Mouse (Mus musculus) cerebellum, adult (tissue): ENCODE measurements around the gene Kbtbd13.

Experiments
- ATAC-seq: cut with Nextera tagmentation; 2 replicates; pipeline ENCODE4 v1.9.2; 2017; ENCODE audit warnings: mild to moderate bottlenecking, moderate library complexity, mixed read lengths; ENCODE audit not compliant: insufficient number of reproducible peaks, low FRiP score, low TSS enrichment

Gene Kbtbd13

DNA sequence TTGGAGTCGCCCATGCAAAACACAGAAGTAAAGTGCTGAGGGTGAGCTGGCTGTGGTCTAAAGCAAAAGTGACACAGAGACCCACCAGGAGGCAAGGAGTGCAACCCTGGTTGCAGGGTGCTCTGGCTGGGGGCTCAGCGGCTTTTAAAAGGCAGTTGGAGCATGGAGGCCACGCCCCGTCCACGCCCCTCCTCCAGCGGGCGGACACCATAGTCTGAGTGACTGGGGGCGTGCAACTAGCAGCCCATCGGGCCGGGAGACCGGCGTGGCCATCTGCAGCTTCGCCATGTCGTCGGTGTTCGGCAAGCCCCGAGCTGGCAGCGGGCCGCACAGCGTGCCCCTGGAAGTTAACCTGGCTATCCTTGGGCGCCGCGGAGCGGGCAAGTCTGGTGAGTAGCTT lies 6.8 kb upstream of the Kbtbd13 start, which contains the start of gene Rasl12:
TSS of gene Rasl12 (plus strand) at position 228 of the 400 bp plus-strand sequence.
- ATAC-seq: no peak

DNA sequence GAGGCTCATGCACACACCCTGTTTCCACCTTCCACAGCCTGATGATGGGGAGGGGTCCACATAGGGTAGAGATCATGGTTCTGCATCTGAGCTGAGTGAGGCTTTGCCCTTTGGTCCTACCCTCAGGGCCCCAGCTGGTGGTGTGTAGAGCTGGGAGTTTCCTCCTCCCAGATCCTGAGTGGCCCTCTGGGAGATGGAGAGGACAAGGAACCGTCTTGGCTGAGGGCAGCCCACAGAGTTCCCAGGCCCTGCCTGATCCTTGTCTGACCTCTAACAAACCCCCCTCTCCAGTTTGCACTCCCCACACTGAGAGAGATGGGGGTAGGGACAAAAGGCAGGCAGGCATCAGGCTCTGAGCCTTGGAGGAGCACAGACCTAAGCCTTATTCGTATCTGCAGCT lies 2.9 kb upstream of the Kbtbd13 start:
- ATAC-seq: no peak

DNA sequence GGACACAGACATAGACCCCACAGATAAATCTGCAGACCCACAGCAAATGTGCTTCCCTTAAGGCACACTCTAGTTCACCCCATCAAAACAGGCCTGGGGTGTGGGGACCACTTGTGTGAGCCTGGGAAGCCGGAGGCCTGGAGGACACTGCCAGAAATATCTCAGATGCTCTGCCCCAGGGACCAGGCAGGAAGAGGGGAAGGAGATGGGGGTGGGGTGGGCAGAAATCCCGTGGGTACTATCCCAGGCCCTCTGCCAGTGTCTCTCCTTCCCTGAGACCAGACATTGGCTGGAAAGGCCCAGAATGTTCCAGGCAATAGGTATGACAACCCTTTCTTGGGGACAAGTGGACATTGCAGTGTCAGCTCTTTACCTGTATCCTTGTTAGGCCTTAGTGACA lies 2.2 kb upstream of the Kbtbd13 start:
- ATAC-seq: no peak

DNA sequence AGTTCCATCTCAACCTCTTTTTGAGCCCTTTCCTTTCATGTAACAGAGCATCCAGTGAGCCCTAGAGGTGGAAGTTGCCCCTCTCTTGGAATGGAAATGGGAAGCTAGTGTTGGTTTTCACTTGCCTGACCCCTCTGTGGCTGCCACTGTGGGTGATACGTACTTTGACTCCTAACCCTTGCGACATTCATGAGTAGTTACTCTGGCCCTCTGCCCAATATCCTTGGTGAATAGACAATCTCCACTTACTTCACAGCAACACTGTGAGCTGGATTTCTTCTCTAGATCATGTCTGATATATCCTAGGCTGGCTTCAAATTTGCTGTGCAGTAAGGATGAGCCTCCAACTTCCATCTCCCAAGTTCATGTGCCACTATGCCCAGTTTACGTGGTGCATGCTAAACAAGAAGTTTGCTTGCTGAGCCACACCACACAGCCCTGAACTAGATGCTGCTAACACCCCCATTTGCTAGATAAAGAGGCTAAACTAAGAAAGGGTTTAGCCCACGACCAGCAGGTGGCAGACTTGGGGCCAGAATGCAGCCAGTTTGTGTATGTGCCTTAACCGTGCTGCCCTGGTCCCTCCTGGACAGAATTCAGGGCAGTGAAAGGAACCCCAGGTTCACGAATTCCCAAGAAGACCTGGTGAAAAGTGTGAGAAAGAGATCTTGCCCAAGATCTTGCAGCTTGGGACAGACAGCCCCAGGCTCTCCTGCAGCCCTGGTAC lies 1.3 kb upstream of the Kbtbd13 start:
- no peak for ATAC-seq

DNA sequence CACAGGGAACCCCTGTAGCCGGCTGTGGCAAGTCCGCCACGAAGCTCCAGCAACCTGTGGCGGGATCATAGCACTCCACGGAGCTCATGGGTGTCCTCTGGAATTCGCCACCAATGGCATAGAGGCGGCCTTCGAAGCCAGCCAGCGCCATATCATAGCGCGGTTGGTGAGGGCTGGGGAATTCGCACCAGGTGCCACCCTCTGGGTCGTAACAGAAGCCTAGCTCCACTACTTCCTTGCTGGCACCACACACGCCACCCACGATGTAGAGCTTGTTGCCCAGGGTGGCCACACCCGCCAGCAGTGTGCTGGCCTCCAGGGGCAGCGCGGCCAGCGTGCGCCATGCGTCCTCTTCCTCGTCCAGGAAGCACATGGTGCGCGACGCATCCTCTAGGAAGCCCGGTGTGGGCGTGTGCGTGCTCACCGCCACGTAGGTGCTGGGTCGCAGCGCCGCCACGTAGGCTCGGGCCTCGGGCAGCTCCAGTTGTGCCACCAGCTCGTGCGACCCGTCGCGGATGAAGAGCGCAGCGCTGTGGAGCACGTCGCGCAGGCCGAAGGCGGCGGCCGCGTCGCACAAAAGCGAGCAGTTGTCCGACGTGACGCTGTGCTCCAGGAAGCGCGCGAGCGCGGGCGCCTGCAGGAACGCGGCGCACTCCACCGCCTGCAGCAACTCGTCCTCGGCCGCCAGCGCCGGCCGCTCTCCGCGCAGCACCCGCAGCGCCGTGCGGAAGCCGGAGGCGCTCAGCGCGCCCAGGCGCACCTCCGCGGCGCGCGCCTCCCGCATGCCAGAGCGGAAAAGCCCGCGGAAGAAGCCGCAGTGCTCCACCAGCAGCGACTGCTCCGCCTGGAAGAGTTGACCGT lies 470 bp downstream of the Kbtbd13 start:
- ATAC-seq: no peak

DNA sequence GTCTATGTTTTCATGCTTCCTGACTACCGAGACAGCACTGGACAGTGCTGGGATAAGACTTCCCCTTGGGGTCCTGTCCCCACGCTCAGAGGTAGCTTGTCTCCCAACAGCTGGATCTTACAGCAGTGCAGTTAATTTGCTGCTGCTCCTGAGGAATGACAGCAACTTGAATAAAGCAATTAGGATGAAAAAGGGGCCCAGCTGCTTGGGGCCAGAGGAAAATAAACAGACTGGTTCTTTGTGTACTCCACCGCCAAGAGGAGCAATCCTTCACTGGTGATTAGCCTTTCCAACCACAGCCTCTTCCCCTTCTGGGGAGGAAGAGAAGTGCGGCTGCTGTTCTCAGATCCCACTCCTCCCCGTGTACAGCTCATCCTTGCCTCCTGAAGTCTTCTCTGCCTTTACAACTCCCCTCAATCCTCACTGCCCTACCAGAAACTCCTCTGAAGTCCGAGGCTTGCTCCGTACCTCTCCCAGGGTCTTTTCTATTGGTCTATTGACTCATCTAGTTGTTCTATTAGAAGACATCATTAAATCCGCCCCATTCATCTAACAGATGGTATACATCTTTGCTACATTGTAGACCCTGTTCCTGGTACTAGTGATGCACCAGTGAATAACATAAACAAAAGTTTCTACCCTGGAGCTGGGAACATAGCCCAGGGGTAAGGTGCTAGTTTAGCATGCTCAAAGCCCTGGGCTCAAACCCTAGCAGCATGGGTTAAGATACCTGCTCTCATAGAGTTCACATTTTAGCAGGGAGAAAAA lies 4.9 kb downstream of the Kbtbd13 start:
- ATAC-seq: no peak

DNA sequence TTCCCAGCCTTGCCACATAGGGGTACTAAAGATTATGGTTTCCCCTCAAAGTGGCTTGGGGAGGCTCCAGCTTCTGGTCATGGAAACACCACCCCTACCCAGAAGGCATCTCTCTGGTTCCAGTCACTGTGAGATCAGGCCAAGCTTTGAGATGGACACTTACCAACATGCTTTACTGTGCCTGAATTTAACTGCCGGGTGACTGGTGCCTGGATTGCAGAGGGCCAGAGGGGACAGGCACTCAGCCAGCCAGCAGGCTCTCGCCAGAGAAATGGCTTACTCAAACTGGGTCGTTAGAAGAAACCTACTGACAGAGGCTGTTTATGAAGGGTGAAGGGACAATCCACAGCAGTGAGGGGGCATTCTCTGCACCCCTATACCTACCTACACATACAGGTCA lies 7.2 kb downstream of the Kbtbd13 start:
- ATAC-seq: no peak

DNA sequence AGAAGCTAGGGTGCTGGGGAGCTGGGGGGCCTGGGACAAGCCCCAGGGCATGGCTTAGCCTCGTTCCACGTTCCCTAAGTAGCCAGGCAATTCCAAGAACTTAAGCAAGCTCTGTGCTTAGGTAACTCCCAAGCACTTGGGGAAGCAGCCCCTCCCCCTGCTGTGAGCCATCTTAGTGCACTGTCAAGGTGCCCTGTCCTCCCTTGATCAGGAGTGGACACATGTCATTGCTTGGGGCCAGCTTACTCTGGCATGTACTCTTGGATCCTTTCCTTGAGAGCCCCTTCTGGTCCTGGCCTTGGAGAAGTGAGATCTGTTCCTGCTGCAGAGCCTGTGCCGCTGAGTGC lies 8.7 kb downstream of the Kbtbd13 start:
- ATAC-seq: no peak

DNA sequence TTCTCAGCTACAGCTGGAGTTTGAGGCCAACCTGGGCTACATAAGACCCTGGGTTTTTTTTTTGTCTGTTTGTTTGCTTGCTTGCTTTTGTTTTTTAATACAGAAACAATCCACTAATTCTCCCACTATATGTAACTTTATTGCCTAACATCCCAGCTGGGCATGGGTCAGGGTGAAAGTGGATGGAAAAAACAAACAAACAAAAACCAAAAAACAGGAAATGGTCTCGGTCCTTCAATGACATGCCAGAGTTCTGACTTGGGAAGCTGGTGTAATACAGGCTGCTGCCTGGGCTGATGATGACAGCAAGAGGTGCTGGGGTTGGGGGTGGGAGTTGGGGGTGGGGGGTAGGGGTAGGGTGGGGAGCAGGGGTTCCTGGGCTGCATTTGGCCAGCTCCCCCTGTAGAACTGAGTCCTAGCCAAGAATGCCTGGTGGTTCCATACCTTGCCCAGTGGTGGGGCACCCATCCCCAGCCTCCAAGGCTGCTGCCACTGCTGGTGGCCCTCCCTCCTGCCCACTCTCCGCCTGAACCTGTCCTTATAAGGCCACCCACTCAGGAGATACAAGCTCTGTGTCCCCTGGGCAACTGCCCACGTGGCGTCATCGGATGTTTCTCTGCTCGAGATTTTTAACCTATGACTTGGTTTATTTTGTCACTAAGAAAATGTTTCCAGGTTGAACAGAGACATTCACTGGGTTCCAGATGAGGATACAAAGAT lies 9.3 kb downstream of the Kbtbd13 start:
- no peak for ATAC-seq

DNA sequence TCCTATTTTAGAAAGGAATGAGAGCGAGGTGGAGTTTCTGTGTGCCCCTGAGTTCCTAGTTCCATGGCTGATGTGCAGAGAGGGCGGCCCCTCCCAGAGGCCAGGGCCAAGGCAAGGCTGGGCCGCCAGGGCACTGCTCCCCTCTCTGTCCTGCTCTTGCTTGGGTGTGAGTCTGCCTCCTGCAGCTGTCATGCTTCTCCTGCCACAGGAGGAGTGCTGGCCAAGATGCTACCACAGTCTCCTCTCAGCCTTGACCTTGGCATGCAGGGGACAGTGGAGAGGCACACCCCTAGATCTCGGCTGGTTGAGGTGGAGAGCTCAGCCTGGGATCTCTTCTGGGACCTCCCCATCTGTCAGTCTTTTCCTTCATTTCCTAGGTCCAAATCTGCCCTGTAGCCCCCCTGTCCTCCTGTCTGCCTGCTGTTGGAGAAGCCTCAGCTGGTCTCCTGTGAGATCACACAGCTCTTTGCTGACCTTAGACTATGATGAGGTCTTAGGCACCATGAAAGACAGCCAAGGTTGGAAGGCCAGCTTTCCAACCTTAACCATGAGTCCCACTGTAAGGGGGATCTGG lies 10.3 kb downstream of the Kbtbd13 start:
- no peak for ATAC-seq

DNA sequence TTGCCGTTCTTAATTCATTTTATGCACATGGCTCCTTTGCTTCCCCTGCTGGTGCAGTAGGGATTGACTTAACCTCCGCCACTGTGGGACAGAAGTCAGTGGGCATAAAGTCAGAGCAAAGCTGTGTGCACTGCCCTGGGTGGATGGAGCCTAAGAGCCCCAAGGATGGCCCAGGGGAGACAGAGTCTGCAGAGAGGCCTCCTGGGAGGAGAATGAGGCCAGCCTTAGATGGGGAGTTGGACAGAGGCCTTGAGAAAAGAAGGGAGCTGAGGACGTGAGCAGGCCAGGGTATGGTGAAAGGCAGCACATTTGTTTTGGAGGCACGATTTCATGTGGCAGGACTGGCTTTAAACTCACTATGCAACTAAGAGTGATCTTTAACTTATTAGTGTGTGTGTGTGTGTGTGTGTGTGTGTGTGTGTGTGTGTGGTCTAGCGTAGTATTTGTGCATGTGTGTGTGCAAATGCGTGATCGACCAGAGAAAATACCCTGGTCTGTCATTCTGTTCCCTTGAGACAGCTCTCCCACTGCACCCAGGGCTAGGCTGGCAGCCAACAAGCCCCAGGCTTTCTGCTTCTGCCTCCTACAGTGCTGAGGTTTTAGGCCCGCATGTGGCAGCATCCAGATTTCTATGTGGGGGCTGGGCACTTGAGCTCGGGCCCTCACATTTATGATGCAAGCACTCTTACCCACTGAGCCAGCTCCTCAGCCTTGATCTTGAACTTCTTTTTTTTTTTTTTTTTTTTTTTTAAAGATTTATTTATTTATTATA lies 16.1 kb downstream of the Kbtbd13 start:
- ATAC-seq: no peak

DNA sequence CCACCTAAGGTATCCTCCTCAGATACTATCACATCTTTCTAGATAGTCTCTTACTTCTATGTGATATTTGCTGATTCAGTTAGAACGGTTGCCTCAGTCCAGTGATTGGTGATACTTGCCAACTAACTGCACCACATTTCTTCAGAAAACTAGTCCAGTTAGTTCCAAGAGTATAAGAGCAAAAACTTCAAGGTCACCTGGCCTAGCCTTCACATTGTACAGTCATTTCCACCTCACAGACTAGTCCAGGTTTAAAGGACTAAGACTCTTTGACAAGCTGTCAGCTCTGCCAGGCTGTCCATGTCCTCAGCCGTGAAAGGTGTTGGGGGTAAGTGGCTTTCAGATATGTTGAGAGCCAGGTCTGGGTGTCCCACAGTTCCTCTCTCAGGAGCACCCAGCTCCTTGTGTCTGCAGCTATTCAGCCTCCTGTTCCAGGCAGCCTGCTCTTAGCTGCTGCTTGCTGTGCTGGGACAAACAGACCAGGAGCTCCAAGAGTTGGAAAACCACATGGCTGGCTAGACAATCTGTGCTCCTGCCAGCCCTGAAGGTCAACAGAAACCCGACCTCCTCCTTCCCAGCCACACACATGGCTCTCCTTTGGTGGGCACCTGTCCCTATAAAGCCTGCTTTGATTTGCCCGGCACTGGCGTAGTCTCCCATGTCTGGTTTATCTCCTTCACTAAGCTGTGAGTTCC lies 16.8 kb downstream of the Kbtbd13 start:
- no peak for ATAC-seq

DNA sequence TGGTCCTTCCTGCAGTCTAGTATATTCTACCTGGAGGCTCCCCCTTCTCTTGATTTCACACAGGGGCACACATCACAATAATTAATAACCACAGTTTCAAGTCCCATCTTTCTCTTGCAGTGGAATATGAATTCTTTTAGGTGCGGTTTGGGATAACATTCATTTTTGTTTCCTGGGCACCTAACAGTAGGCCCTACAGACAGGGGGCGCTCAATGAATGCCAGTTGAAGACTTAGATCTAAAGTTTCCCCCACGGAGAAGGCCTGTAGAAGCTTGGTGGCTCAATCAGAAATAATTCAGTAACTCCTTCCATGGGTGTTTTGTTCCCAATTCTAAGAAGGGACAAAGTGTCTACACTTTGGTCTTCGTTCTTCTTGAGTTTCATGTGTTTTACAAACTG lies 19.0 kb downstream of the Kbtbd13 start:
- ATAC-seq: no peak

DNA sequence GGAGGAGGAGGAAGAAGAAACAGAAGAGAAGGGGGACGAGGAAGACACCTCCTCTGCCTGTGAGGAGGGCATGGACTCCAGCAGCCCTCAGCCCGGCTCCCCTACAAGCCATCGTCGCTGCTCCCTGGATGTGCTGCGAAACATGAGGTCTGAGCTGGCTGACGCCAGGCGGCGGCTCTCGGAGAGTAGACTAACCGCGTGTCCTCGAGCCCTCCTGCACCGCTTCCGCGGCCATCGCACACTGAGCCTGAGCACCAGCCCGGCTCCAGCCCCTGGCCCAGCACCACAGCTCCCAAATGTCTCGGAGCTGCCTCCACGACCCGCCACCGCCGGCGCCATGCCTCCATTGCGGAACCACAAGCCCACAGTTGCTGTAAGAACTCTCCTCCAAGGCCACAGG lies 19.7 kb downstream of the Kbtbd13 start:
- no peak for ATAC-seq

DNA sequence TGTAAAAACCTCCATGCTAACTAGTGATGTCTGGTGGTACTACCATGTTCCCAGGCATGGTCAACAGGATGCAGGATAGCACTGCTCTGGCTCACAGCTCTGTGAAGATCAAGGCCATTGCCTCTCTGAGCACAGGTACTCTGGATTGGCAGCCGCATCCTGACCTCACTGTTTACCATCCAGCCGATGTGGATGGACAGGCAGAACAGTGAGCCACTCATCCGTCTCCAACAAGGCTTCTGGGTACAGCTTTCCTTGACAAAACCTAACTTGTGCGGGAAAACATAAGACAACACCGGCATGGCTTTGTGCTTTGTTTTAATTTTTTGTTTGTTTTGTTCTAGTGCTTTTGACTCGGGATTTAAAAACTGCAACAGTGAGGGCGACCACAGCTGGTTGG lies 25.7 kb downstream of the Kbtbd13 start:
- ATAC-seq: no peak

DNA sequence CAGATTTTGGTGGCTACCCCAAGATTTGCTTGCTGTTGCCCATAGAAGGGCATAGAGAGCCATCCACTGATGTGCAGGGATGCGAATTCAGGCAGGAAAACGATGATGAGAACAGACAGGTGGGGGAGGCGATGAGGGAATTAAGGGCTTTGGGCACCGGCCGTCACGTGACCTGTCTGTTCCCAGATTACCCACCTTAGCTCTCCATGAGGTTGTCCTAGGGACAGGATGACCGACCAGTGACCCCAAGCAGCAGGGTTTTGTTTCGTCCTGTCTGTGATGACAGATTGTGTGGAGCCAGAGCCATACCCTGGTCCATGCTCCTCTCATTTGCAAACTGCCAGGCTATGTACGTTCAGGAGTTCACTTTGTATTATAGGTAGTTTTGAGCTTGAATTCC lies 27.8 kb downstream of the Kbtbd13 start:
- no peak for ATAC-seq

DNA sequence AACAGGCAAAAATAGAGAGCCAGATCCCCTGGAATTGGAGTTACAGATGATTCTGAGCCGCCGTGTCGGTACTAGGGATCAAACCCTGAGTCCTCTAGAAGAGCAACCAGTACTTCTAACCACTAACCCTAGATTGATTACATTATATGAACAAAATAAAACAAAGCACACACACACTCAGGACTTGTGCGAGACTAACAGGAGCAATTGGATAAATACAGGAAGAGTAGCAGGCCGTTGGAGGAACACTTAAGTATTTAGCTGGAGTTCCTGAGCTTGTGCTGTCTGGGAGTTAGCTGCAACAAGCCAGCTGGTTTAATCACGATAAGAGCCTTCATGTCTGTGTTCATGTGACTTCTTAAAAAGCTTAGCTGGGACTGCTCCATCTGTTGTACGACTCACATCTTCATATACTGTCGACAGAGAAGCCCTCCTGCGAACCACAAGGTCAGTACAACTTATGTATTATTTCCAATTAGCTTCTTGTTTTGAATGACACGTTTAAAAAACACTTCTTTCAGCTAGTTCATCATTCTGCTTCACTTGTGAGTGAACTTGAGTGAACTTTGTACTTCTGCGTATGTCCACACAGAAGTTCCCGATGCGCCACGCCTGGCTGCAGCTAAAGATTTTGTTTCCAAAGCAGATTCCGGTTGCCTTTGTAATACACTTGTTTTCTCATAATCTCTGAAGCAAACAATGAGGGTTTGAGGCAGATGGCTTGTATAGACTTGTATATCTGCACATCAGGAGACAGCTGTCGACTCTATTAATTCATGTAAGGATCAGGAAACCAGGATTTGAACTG lies 30.6 kb downstream of the Kbtbd13 start, which contains the start of gene Ubap1l:
TSS of gene Ubap1l (plus strand) at position 401 of the 808 bp plus-strand sequence.
- ATAC-seq: no peak

DNA sequence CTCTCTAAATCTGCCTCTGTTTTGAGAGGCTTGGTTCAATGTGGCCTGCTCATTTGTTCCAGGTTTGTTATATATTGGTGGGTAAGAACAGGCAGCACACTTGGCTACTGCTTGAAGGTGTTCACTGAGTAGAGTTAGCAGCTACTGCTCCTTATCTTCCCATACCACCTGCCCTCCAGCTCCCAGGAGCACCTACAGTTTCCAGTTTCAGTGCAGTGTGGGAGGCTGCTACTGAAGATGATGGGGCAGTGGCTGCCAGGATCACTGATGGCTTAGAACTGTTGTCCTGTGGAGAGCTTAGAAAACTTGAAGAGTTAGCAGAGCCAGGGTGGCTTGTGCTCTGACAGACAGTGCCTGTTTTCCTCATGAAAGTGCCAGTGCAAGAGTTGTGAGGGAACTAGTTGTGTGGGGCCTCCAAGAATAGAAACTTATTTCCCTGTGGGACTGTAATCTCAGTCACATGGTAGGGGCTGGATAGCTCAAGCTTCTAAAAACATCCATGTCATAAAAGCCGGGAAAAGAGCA lies 32.4 kb downstream of the Kbtbd13 start:
- ATAC-seq: no peak
